Mouse (Mus musculus) skeletal muscle tissue, adult 2 months (tissue): ENCODE data around the gene Vmac.
A peak's percentile ranks its signal among the peaks of the same experiment; 100 is the strongest.

Experiments
- DNase-seq: peaks from one replicate; pipeline ENCODE4 v3.0.0-alpha.2; 2012; ENCODE audit warnings: low read depth, low spot score

The Vmac gene

DNA sequence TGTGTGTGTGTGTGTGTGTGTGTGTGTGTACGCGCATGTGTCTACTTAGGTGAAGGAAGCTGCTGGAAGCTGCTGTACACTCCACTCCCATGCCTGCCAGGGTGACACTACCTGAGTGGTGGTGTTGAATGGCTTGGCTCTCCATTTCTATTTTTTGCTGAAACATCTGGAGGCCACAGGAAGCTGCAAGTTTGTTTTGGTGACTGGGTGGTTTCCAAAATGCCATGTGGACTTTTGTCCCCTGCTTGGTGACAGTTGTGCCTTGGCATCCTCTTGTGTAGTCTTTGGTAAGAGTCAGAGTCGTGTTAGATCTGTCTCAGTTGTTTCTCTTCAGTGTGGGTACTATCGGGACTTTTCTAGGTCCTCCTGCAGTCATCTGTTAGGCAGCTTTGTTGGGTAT, 31.0 kb downstream of the Vmac start:
- DNase-seq: no peak

DNA sequence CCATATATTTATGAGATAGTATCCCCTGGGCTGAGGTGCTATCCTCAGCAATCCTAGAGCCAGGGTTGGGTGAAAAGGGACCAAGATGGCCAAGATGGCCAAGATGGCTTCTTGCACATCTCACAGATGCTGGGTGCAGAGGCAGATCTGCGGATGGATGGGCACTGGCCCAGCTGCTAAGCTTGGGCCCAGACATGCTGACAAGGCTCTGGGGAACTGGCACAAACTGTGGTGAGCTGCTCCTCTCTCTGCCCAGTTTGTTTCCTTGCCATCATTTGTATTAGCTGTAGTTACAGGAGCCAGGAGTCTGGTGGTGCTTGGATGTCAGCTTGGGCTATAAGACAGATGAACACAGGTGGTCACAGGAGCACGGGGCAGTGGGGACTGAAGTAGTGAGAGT, 33.2 kb downstream of the Vmac start:
- DNase-seq: peak; percentile 39

GRCm38 (mm10) chr17:56683546-56684140, 34.2 kb downstream of the Vmac start:
- no peak for DNase-seq

- no peak for DNase-seq
These were observed 34.9 kb downstream of the Vmac start for GRCm38 (mm10) chr17:56682880-56683279.

DNA sequence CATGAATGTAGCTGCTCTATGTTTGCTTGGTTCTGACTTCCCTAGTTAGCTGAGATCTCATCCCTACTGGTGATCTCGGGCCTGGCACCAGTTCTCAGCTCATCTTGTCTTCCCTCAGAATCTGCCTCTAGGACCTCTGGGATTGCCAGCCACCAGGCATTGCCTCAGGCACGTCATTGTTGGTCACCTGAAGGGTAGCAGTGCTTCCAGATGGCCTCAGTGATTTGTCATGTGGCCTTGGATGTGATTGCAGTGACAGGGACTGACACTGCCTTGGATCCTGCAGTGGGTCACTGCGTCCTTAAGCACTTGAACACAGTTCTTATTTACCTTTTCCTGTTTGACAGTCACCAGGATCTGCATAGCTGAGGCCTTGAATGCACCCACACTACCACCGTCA, 36.0 kb downstream of the Vmac start:
- peak; percentile 46 for DNase-seq

DNA sequence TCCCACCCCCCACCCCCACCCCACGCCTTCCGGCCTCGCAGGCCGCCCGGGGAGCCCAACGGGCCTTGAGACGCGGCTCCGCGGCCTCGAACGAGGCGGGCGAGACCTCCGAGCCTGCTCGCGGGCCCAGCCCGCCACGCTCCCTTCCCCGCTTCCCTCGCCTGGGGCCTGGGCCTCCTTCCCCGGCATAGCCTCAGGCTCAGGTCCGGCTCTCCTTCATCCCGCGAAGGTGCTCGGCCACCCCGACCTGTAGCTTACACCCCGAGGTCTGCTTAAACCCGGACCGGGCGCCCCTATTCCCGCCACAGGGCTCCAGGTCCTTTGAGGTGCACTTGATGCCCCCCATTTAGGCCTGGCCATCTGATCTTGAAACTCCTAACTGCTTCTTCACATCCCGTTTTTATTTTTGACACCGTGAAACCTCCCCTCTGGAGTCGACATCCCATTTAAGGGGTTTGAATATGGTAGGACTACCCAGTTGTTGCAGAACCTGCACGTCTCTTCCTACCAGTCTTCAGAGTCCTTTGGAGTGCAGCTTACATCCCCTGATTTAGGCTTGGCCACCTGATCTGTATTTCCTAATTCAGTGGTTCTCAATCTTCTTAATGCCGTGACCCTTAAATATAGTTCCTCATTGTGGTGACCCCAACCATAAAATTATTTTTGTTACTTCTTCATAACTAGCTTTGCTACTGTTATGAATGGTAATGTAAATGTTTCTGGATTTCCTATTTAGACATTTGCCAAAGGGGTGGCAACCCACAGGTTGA, 44.0 kb downstream of the Vmac start:
- no peak for DNase-seq

DNA sequence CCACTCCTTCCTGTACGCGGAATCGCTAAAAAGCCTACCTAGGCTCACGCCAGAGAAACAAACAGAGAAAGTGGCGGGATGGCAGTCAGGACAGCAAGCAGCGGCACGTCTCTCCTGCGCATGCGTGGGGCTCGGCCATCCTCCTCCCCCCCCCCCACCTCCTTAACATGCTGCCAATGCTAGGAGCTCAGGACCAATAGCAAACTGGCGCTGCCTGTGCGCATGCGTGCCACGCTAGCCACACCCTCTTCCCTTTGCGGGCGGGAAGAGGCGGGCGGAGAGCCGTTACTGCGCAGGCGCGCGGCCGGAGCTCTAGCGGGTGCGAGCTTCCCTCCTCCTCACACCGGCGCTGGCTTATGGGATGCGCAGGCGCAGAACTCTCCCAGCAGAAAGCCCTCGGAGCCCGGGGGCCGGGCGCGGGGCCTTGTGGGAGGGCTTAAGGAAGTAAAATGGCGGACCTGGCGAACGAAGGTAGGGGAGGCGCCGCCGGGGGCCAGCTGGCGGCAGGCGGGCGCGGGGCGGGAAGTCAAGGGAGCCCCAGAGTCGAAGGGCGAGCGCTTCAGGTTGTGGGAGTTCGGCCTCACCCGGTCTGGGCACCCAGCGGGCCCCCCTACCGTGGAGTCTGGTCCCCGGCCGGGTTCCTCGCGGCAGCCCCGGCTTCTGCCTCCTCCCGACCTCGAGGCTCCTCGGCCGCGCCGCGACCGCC, 44.7 kb downstream of the Vmac start, which contains the start of gene Ranbp3:
TSS of gene Ranbp3 (plus strand) at position 354 of the 706 bp plus-strand sequence.
- DNase-seq: peak; percentile 100

DNA sequence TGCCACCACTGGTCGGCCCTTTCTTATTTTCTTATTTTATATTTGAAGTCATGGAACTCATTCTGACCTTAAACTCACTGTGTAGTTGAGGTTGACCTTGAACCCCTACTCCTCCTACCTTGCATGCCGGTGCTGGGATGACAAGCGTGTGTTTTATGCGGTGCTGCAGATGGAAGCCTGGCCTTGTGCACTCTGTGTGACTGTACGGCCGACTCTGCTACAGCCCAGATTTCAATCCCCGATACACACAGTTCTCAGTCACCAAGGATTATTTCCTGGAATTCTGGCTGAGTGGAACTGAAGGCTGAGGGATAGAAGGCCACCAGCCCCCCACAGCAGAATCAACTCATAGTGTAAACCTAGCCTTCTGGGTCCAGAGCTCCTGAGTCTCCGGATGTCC, 48.1 kb downstream of the Vmac start:
- DNase-seq: no peak

GRCm38 (mm10) chr17:56668384-56669144, 49.3 kb downstream of the Vmac start:
- peak; percentile 59 for DNase-seq

DNA sequence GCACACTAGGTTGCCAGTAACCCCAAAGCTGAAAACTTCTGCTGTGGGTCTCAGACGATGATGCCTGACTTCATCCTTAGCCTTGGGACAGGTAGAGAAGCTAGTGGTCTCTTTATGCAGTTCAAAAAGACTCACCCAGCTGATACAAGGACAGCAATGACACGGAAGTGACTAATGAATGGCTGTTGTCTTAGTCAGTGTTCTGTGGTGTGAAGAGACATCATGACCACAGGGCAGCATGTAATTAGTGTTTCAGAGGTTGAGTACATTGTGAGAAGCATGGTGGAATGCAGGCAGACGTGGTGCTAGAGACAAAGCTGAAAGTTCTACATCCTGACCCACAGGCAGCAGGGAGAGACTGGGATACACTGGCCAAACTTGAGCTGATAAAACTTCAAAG, 50.2 kb downstream of the Vmac start:
- DNase-seq: no peak

- no peak for DNase-seq
These were observed 51.4 kb downstream of the Vmac start for GRCm38 (mm10) chr17:56666384-56666783.

- no peak for DNase-seq
These were observed 53.5 kb downstream of the Vmac start for GRCm38 (mm10) chr17:56664333-56664732.
